Comparison of ENCODE assay signal across 30 mouse cellular contexts in genomic region chr19:41192953-41193352, GRCm38 (mm10). TPM values are rescaled to one million over a fixed set of nuclear protein-coding genes. Genes with fewer than 3 reads are reported as not detected.
DNase-seq lines count a peak whose midpoint lies in the region; ATAC-seq lines count a peak whose summit lies in the region.
"Had no signal": no experiment of that assay in that cellular context is flagged by ENCODE, and none has a peak within 500 bp of the region (broad histone marks: within the 10 kb centered on the region; RNA-seq: fewer than 3 reads in every experiment).

No protein-coding gene starts in this region.

- H3K4me3 ChIP-seq in forebrain, embryonic 11.5 days (ENCODE audit: low read depth, low read length): no peak overlapping the region
- H3K4me3 ChIP-seq in forebrain, embryonic 13.5 days: no peak overlapping the region
- H3K4me3 ChIP-seq in midbrain, embryonic 11.5 days (ENCODE audit: low read depth, low read length): no peak overlapping the region
- no peak overlapping the region for H3K4me3 ChIP-seq in midbrain, embryonic 15.5 days
- no peak overlapping the region for H3K4me3 ChIP-seq in neural tube, embryonic 14.5 days (ENCODE audit: low read depth, low read length)
- H3K4me3 ChIP-seq: forebrain, embryonic 15.5 days; heart, adult 2 months; heart, embryonic 13.5 days; hindbrain, embryonic 13.5 days; intestine, embryonic 15.5 days; limb, embryonic 13.5 days; liver, embryonic 12.5 days; myocyte had no signal

- no peak overlapping the region for H3K27ac ChIP-seq in forebrain, embryonic 11.5 days (ENCODE audit: low read depth, low read length)
- H3K27ac ChIP-seq in forebrain, embryonic 13.5 days: no peak overlapping the region
- no peak overlapping the region for H3K27ac ChIP-seq in midbrain, embryonic 11.5 days (ENCODE audit: low read depth, low read length)
- no peak overlapping the region for H3K27ac ChIP-seq in midbrain, embryonic 15.5 days
- no peak overlapping the region for H3K27ac ChIP-seq in neural tube, embryonic 14.5 days (ENCODE audit: low read depth, low read length)
- H3K27ac ChIP-seq: forebrain, embryonic 15.5 days; heart, adult 2 months; heart, embryonic 13.5 days; hindbrain, embryonic 13.5 days; intestine, embryonic 15.5 days; limb, embryonic 13.5 days; liver, embryonic 12.5 days had no signal

- peak; percentile 10 for DNase-seq in forebrain, embryonic 11.5 days (ENCODE audit: low spot score)
- DNase-seq in midbrain, embryonic 11.5 days (ENCODE audit: low spot score, missing footprints): peak; percentile 75
- peak; percentile 58 for DNase-seq in adrenal gland, adult 8-10 months
- DNase-seq in Muller cell, postnatal 12 days (ENCODE audit: inconsistent ontology term): no peak
- DNase-seq in kidney, adult 8-10 months: no peak
- DNase-seq: cerebellum, adult 8-10 months; gastrocnemius, postnatal 14 days; heart, adult 2 months; heart, postnatal 14 days; kidney, postnatal 36 days; lung, adult 18-20 months; lung, postnatal 10 days; midbrain, embryonic 14.5 days; retina, postnatal 1 day; right cerebral cortex, postnatal 25 days; thymus, postnatal 36 days had no signal

- WGBS in forebrain, embryonic 11.5 days: 91% methylated on average over 4 of the region's 4 CpGs
- 88% methylated on average over 4 of the region's 4 CpGs for WGBS in forebrain, embryonic 13.5 days
- 87% methylated on average over 4 of the region's 4 CpGs for WGBS in midbrain, embryonic 11.5 days
- WGBS in midbrain, embryonic 15.5 days: 83% methylated on average over 4 of the region's 4 CpGs
- 30% methylated on average over 4 of the region's 4 CpGs for WGBS in neural tube, embryonic 14.5 days

- peaks cover 3% of the 10 kb centered on the region; the same call in 1 of the 2 replicates for H3K4me1 ChIP-seq in forebrain, embryonic 11.5 days (replicated peaks; ENCODE audit: control insufficient read depth, insufficient read depth, low read length)
- H3K4me1 ChIP-seq in forebrain, embryonic 13.5 days: peaks cover 22% of the 10 kb centered on the region
- peaks cover 18% of the 10 kb centered on the region for H3K4me1 ChIP-seq in midbrain, embryonic 11.5 days (ENCODE audit: control insufficient read depth, insufficient read depth, low read length)
- peaks cover 9% of the 10 kb centered on the region; the same call in 1 of the 2 replicates for H3K4me1 ChIP-seq in midbrain, embryonic 15.5 days
- H3K4me1 ChIP-seq in neural tube, embryonic 14.5 days (ENCODE audit: control insufficient read depth, insufficient read depth, low read length): peaks cover 14% of the 10 kb centered on the region; the same call in 1 of the 2 replicates
- H3K4me1 ChIP-seq: heart, embryonic 13.5 days; intestine, embryonic 15.5 days; limb, embryonic 13.5 days; liver, embryonic 12.5 days had no signal

- no peaks in the 10 kb centered on the region for H3K36me3 ChIP-seq in forebrain, embryonic 11.5 days (ENCODE audit: control insufficient read depth, insufficient read depth, low read length)
- no peaks in the 10 kb centered on the region for H3K36me3 ChIP-seq in forebrain, embryonic 13.5 days (ENCODE audit: poor library complexity, severe bottlenecking)
- H3K36me3 ChIP-seq in midbrain, embryonic 11.5 days (ENCODE audit: control insufficient read depth, insufficient read depth, low read length): no peaks in the 10 kb centered on the region
- H3K36me3 ChIP-seq in midbrain, embryonic 15.5 days (replicated peaks): no peaks in the 10 kb centered on the region
- no peaks in the 10 kb centered on the region for H3K36me3 ChIP-seq in neural tube, embryonic 14.5 days (ENCODE audit: control insufficient read depth, insufficient read depth, low read length)
- H3K36me3 ChIP-seq: forebrain, embryonic 15.5 days; heart, embryonic 13.5 days; hindbrain, embryonic 13.5 days; intestine, embryonic 15.5 days; limb, embryonic 13.5 days; liver, embryonic 12.5 days had no signal

- H3K4me2 ChIP-seq in forebrain, embryonic 11.5 days (ENCODE audit: low read depth, low read length, severe bottlenecking): no peak overlapping the region
- H3K4me2 ChIP-seq in forebrain, embryonic 13.5 days: no peak overlapping the region
- H3K4me2 ChIP-seq in midbrain, embryonic 11.5 days: no peak overlapping the region
- H3K4me2 ChIP-seq in midbrain, embryonic 15.5 days: no peak overlapping the region
- H3K4me2 ChIP-seq in neural tube, embryonic 14.5 days (ENCODE audit: low read depth, low read length): no peak overlapping the region
- H3K4me2 ChIP-seq: forebrain, embryonic 15.5 days; heart, embryonic 13.5 days; hindbrain, embryonic 13.5 days; intestine, embryonic 15.5 days; limb, embryonic 13.5 days; liver, embryonic 12.5 days had no signal

- ATAC-seq in forebrain, embryonic 11.5 days (replicated peaks; ENCODE audit: low FRiP score): no peak
- ATAC-seq in forebrain, embryonic 13.5 days: no peak
- no peak for ATAC-seq in midbrain, embryonic 11.5 days (ENCODE audit: low FRiP score)
- no peak for ATAC-seq in midbrain, embryonic 15.5 days (replicated peaks)
- 0 out of 2 replicates have a peak, but pooled peaks have one; percentile 45 for ATAC-seq in neural tube, embryonic 14.5 days (ENCODE audit: low read depth)
- ATAC-seq: activated CD4-positive, CD25-positive, alpha-beta regulatory T cell, adult 4 months; CD4-positive, CD25-positive, alpha-beta regulatory T cell, adult 4 months; forebrain, embryonic 15.5 days; intestine, embryonic 15.5 days; liver, embryonic 12.5 days had no signal

- H3K9ac ChIP-seq in forebrain, embryonic 11.5 days (ENCODE audit: low read length): no peak overlapping the region
- H3K9ac ChIP-seq in forebrain, embryonic 13.5 days: no peak overlapping the region
- H3K9ac ChIP-seq in midbrain, embryonic 11.5 days (ENCODE audit: low read length): no peak overlapping the region
- H3K9ac ChIP-seq in midbrain, embryonic 15.5 days: no peak overlapping the region
- H3K9ac ChIP-seq in neural tube, embryonic 14.5 days (replicated peaks; ENCODE audit: low read depth, low read length): no peak overlapping the region
- H3K9ac ChIP-seq: forebrain, embryonic 15.5 days; heart, embryonic 13.5 days; hindbrain, embryonic 13.5 days; intestine, embryonic 15.5 days; limb, embryonic 13.5 days; liver, embryonic 12.5 days had no signal

- H3K9me3 ChIP-seq in forebrain, embryonic 11.5 days (ENCODE audit: control insufficient read depth, low read length): no peaks in the 10 kb centered on the region
- no peaks in the 10 kb centered on the region for H3K9me3 ChIP-seq in forebrain, embryonic 13.5 days (replicated peaks)
- no peaks in the 10 kb centered on the region for H3K9me3 ChIP-seq in midbrain, embryonic 11.5 days (ENCODE audit: control insufficient read depth, low read length)
- H3K9me3 ChIP-seq in midbrain, embryonic 15.5 days: no peaks in the 10 kb centered on the region
- H3K9me3 ChIP-seq in neural tube, embryonic 14.5 days (ENCODE audit: control insufficient read depth, low read length): no peaks in the 10 kb centered on the region
- H3K9me3 ChIP-seq: forebrain, embryonic 15.5 days; heart, embryonic 13.5 days; hindbrain, embryonic 13.5 days; intestine, embryonic 15.5 days; limb, embryonic 13.5 days; liver, embryonic 12.5 days had no signal

- peaks cover 49% of the 10 kb centered on the region for H3K27me3 ChIP-seq in forebrain, embryonic 11.5 days (ENCODE audit: control insufficient read depth, insufficient read depth, low read length)
- peaks cover 81% of the 10 kb centered on the region for H3K27me3 ChIP-seq in forebrain, embryonic 13.5 days
- peaks cover 64% of the 10 kb centered on the region for H3K27me3 ChIP-seq in midbrain, embryonic 11.5 days (ENCODE audit: control insufficient read depth, insufficient read depth, low read length)
- peaks cover 50% of the 10 kb centered on the region for H3K27me3 ChIP-seq in midbrain, embryonic 15.5 days (replicated peaks)
- H3K27me3 ChIP-seq in neural tube, embryonic 14.5 days (ENCODE audit: control insufficient read depth, insufficient read depth, low read length): no peaks in the 10 kb centered on the region
- H3K27me3 ChIP-seq: intestine, embryonic 15.5 days; limb, embryonic 13.5 days; liver, embryonic 12.5 days had no signal

RNA-seq across cellular contexts. Expression of gene Tll2, which starts 13.7 kb away (rescaled TPM):
- polyA plus RNA-seq in forebrain, embryonic 11.5 days (2014; fragmentation: Nextera tagmentation; extraction: Ambion mirVana): 0.95 and 1.1 TPM in 2 replicates
- polyA plus RNA-seq in forebrain, embryonic 13.5 days (2015; fragmentation: Nextera tagmentation; extraction: Ambion mirVana): 0.89 and 1.1 TPM in 2 replicates
- polyA plus RNA-seq in midbrain, embryonic 11.5 days (2014; fragmentation: Nextera tagmentation; extraction: Ambion mirVana): 0.61 and 0.71 TPM in 2 replicates
- 1.3 and 1.6 TPM in 2 replicates for polyA plus RNA-seq in midbrain, embryonic 15.5 days (2015; fragmentation: Nextera tagmentation; extraction: Ambion mirVana)
- total RNA-seq in adrenal gland, adult 8-10 months (2022): under 1 TPM in 1 of 4 experiments, not detected in 3; 0.07 TPM
- 1.4 and 2.2 TPM in 2 replicates for polyA plus RNA-seq in neural tube, embryonic 14.5 days (2014; fragmentation: Nextera tagmentation; extraction: Ambion mirVana)
- total RNA-seq: megakaryocyte, adult 5-6 weeks had no signal
- polyA plus RNA-seq: activated CD4-positive, CD25-positive, alpha-beta regulatory T cell, adult 4 months; CD4-positive, CD25-positive, alpha-beta regulatory T cell, adult 4 months; kidney, embryonic 14.5 days; liver, embryonic 12.5 days; myocyte had no signal

Comparison
In these comparisons a context has a peak if more than half of its experiments do, and no peak if none do; other contexts are left out.
1. DNase-seq: peak in forebrain, embryonic 11.5 days (single experiment), midbrain, embryonic 11.5 days (single experiment) and adrenal gland, adult 8-10 months (single experiment); none in Muller cell, postnatal 12 days (single experiment) and kidney, adult 8-10 months (0 of 2).